Mouse (Mus musculus) CD4-positive helper T cell, adult 2 months (primary cell): ENCODE measurements around the gene Tmem87a.
A peak's percentile ranks its signal among the peaks of the same experiment; 100 is the strongest.

ENCODE experiments used
- DNase-seq: peaks from one replicate; pipeline ENCODE4 v3.0.0-alpha.2; 2012; ENCODE audit warnings: low read depth, missing footprints, low spot score

The Tmem87a gene

GRCm38 (mm10) chr2:120366501-120366900, 37.4 kb downstream of the Tmem87a start:
- DNase-seq: no peak

DNA sequence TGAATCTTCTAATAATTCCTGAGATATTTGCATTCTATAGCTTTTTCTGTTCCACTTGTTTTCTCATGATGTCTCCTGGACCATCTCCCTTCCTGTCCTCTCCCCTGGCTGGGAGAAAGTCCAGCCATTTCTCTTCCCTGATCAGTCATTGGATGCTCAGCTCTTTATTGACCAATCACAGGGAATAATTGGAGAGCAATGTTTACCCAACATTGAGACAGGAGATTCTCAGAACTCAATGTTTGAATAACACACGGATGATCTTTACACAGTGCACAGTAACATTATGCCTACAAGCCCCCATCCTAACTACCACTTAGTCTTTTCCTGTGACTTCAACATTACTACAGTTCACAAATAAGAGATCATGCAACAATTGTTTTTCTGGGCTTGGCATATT, 43.5 kb downstream of the Tmem87a start:
- no peak for DNase-seq

GRCm38 (mm10) chr2:120352682-120353646, 50.9 kb downstream of the Tmem87a start, which contains the start of gene Vps39:
Gene Vps39 (minus strand): TSS chr2:120353137.
- DNase-seq: peak; percentile 88

GRCm38 (mm10) chr2:120351321-120351720, 52.6 kb downstream of the Tmem87a start:
- DNase-seq: no peak

DNA sequence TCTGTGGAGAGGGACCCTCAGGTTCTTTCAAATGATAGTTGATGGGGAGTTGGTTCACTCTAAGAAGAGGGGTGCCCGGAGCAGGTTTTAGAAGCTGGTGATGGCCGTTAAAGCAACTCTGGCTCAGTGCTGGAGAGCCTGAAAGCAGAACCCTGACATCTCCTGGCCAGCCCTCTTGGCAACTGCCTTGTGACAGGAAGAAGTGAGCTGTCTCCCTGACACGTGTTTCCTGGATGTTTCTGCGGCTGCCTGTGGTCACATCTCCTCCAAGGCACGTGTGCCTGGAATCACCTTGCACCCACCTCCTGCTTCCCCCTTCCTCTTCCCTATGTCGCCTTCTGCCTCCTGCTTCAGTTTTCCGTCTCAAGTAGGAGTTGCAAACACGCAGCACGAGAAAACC, 55.8 kb downstream of the Tmem87a start:
- DNase-seq: peak; percentile 42

- no peak for DNase-seq
These were observed 62.2 kb downstream of the Tmem87a start for GRCm38 (mm10) chr2:120341741-120342140.

- no peak for DNase-seq
These were observed 66.0 kb downstream of the Tmem87a start for GRCm38 (mm10) chr2:120337886-120338285.

- DNase-seq: no peak
These were observed 72.3 kb downstream of the Tmem87a start for GRCm38 (mm10) chr2:120331575-120331974.

GRCm38 (mm10) chr2:120315077-120315476, 88.8 kb downstream of the Tmem87a start:
- no peak for DNase-seq

GRCm38 (mm10) chr2:120314487-120314886, 89.4 kb downstream of the Tmem87a start:
- DNase-seq: no peak

DNA sequence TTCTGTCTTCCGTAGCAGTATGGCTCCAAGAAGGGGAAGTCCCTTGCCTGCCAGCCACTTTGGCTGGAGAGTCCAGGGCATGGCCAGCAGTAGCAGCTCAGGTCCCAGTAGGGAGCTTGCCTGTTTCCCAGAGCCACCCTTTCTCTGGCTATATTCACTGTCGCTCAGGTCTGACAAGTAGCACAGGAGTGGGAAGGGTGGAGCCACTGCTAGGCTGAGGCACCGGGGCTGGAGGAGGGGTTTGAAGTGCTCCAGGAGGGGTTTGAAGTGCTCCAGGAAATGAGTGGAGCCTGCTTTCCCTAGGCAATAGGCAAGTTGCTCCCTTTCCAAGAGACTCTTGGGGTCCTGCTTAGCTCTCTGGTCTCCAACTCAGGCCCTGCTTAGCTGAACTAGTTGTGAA, 89.9 kb downstream of the Tmem87a start, which contains the start of gene Pla2g4f:
Pla2g4f (minus strand) TSS at position 190 of the 400 bp plus-strand sequence.
- DNase-seq: no peak

DNA sequence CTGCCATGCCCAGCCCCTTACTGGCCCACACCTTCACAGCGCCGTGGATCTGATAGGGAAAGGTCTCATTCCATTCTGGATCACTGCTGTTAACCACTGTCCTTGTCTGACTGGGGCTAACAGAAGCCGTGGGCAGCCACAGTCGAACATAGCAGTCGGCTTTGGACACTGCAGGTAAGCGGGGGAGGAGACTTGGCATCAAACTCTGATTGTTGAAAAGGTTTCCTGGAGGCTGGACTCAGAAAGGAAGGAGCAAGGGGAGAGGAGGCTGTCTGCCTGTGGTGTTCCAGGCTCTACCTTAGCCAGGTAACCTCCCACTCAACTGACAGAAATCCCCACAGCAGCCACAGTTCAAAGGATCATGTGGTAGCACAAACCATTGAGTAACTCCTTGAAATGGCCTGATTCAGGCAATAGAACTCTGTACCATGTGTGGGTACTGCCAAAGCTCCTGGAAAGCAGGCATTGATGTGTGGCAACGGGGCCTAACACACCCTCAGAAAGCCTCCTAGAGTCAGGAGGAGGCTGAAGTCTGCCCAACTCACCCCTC, 91.6 kb downstream of the Tmem87a start:
- no peak for DNase-seq
